Mouse (Mus musculus) CH12.LX (cell line): ENCODE measurements around the gene Exd1.

Experiments used
- CTCF ChIP-seq, 2 experiments: IDR thresholded peaks in 1 of 2; conservative IDR thresholded peaks in 1 of 2; 2 replicates each; pipeline ENCODE4 v1.5.1; 2011 to 2012; ENCODE audit warnings: low read depth in 2 of 2, low read length in 2 of 2, improper control_type of control experiment in 1 of 2, inconsistent platforms in 1 of 2, mild to moderate bottlenecking in 1 of 2, moderate library complexity in 1 of 2
- GABPA ChIP-seq: IDR thresholded peaks from 2 replicates; pipeline ENCODE4 v1.6.1; 2012; ENCODE audit warnings: low read depth, low read length, improper control_type of control experiment, inconsistent platforms; ENCODE audit not compliant: insufficient replicate concordance
- MAX ChIP-seq: IDR thresholded peaks from 2 replicates; pipeline ENCODE4 v1.6.1; 2011; ENCODE audit warnings: low read length, improper control_type of control experiment
- MYC ChIP-seq: IDR thresholded peaks from 2 replicates; pipeline ENCODE4 v1.6.1; 2011; ENCODE audit warnings: low read depth, mild to moderate bottlenecking, improper control_type of control experiment, low read length
- POLR2A ChIP-seq: IDR thresholded peaks from 2 replicates; pipeline ENCODE4 v1.6.1; 2011; ENCODE audit warnings: low read depth, mild to moderate bottlenecking, improper control_type of control experiment, low read length
- POLR2AphosphoS2 ChIP-seq: IDR thresholded peaks from 2 replicates; pipeline ENCODE4 v1.6.1; 2011; ENCODE audit warnings: low read depth, low read length, improper control_type of control experiment
- TBP ChIP-seq: conservative IDR thresholded peaks from 2 replicates; pipeline ENCODE4 v1.6.1; 2011; ENCODE audit warnings: low read depth, low read length, improper control_type of control experiment
- USF1 ChIP-seq: IDR thresholded peaks from 2 replicates; pipeline ENCODE4 v1.6.1; 2014; ENCODE audit warnings: low read depth, mild to moderate bottlenecking, inconsistent platforms, low read length, improper control_type of control experiment
- ZC3H11A ChIP-seq: IDR thresholded peaks from 2 replicates; pipeline ENCODE4 v1.6.1; 2012; ENCODE audit warnings: low read depth, mild to moderate bottlenecking, inconsistent platforms, low read length, improper control_type of control experiment

DNA sequence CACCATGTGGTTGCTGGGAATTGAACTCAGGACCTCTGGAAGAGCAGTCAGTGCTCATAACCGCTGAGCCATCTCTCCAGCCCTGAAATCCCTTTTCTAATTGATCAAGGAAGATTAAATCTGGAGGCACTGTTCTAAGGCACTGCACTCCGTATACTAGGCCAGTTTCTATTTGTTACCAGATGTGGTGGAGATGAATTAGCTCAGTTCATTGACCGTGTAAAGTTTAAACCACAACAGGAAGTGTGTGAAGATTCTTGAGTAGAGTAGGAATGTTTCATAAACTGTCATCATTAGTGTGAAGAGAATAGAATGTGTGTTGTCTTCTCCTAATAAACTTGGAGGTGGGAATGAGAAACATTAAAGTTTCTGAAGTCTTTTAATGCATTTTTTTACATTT lies 14.4 kb upstream of the Exd1 start:
- TF ChIP-seq USF1 (no peak), POLR2AphosphoS2 (no peak), ZC3H11A (no peak), CTCF (conservative IDR thresholded peaks at IDR 0.05 in 1 of 2, IDR thresholded peaks at IDR 0.05 in 1 of 2; ENCODE audit: low read depth in 2 of 2, low read length in 2 of 2) (no peak), POLR2A (no peak), GABPA (no peak), MAX (no peak), TBP (no peak), MYC (no peak)
